Mouse (Mus musculus): Measurements from ENCODE around the gene Pik3r5. TPM values are rescaled to one million over a fixed set of nuclear protein-coding genes. Genes with fewer than 3 reads are reported as not detected.

Pik3r5 gene
- polyA plus RNA-seq, 1 experiment from 2014 or later: 0.30 TPM

GRCm38 (mm10) chr11:68400727-68401219 lies 31.1 kb upstream of the Pik3r5 start, which contains the start of gene Ntn1:
Gene Ntn1, minus strand, starts transcription at chr11:68400823.
- ATAC-seq (ENCODE audit: insufficient read depth): no peak
- Histone ChIP-seq H3K9ac (peak within 1 kb of the TSS; percentile 46), H3K36me3 (ENCODE audit: insufficient read depth) (no peaks in the 10 kb centered on the region), H3K9me3 (ENCODE audit: low read depth, low read length) (no peaks in the 10 kb centered on the region), H3K27ac (ENCODE audit: low read depth) (no peak within 1 kb of the TSS), H3K4me2 (peak within 1 kb of the TSS; percentile 97), H3K4me1 (ENCODE audit: insufficient read depth) (peaks cover 5% of the 10 kb centered on the region; the same call in 1 of the 2 replicates), H3K4me3 (ENCODE audit: low read depth, low read length) (peak within 1 kb of the TSS; percentile 49), H3K27me3 (ENCODE audit: insufficient read depth, low read length) (peaks cover 63% of the 10 kb centered on the region)
- no peak for DNase-seq
- WGBS: 2% methylated on average over 11 of the region's 11 CpGs
- no peak for TF ChIP-seq CTCF (IDR thresholded peaks at IDR 0.05; ENCODE audit: low read depth)

DNA sequence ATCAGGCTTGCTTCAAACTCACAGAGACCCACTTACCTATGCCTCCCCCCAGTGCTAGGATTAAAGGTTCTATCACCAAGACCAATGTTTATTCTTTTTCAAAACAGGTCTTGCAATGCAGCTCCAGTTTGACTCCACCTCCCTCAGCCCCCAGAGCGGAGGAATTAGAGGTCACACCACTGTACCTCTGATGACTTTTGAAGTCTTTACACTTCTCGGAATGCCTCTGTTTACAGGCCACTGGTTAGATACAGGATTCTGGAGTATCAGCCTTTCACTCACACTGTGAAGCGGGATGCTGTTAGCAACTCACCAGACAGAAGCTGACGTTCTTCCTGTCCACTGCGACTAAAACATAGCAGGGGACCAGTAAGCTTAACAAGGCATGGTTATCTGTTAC lies 30.5 kb upstream of the Pik3r5 start:
- H3K9me3 ChIP-seq (ENCODE audit: low read depth, low read length): no peaks in the 10 kb centered on the region
- H3K9ac ChIP-seq: no peak overlapping the region
- H3K27ac ChIP-seq (ENCODE audit: low read depth): no peak overlapping the region
- H3K4me1 ChIP-seq (ENCODE audit: insufficient read depth): peaks cover 9% of the 10 kb centered on the region; the same call in 1 of the 2 replicates
- 15% methylated on average over 5 of the region's 5 CpGs for WGBS
- ATAC-seq (ENCODE audit: insufficient read depth): no peak
- no peak for TF ChIP-seq CTCF (IDR thresholded peaks at IDR 0.05; ENCODE audit: low read depth)
- H3K4me2 ChIP-seq: no peak overlapping the region
- no peaks in the 10 kb centered on the region for H3K36me3 ChIP-seq (ENCODE audit: insufficient read depth)
- no peak overlapping the region for H3K4me3 ChIP-seq (ENCODE audit: low read depth, low read length)
- H3K27me3 ChIP-seq (ENCODE audit: insufficient read depth, low read length): peaks cover 57% of the 10 kb centered on the region
- no peak for DNase-seq

DNA sequence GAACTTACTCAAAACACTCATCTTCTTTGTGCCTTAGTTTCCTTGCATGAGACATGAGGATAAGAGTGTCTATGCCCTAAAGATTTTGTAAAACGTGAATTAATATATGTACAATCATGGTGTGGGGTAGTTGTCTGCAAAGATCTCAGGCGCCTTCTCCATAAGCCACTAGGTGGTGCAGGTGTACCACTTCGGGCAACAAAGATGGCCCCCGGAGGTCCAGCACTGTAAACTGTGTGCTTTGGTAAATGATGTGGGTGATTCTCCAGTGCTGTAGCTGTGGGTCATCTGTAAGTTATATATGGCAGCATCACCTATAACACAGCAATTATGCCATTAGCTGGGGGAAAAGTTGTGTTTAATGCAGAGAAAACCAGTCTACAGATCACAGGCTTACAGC lies 27.7 kb upstream of the Pik3r5 start:
- ATAC-seq (ENCODE audit: insufficient read depth) (no peak), DNase-seq (no peak)
- Histone ChIP-seq H3K4me3 (ENCODE audit: low read depth, low read length) (no peak overlapping the region), H3K27me3 (ENCODE audit: insufficient read depth, low read length) (peaks cover 31% of the 10 kb centered on the region), H3K4me2 (no peak overlapping the region), H3K9ac (no peak overlapping the region), H3K4me1 (ENCODE audit: insufficient read depth) (peaks cover 9% of the 10 kb centered on the region; the same call in 1 of the 2 replicates), H3K9me3 (ENCODE audit: low read depth, low read length) (no peaks in the 10 kb centered on the region), H3K36me3 (ENCODE audit: insufficient read depth) (no peaks in the 10 kb centered on the region), H3K27ac (ENCODE audit: low read depth) (no peak overlapping the region)
- WGBS: 54% methylated on average over 4 of the region's 4 CpGs
- TF ChIP-seq CTCF (IDR thresholded peaks at IDR 0.05; ENCODE audit: low read depth): peak; percentile 47

DNA sequence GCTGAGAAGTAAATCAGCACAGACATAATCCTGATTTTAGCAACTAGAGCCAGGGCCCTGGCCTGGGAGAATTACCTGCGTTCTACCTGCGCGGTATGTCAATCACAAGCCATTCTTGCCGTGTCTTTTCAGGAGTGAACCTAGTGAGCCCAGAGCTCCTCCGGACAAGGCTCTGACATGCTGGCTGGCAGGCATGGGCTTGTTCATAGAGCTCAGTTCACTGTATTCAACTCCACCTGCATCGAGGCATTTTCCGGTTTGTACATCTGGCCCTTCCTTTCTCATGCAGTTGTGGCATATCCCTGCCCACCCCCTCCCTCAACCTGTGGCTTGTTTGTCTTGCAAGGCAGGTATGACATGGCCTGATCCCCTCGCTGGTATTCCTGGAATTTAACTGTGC lies 26.3 kb upstream of the Pik3r5 start:
- H3K27me3 ChIP-seq (ENCODE audit: insufficient read depth, low read length): peaks cover 17% of the 10 kb centered on the region
- TF ChIP-seq CTCF (IDR thresholded peaks at IDR 0.05; ENCODE audit: low read depth): no peak
- H3K4me3 ChIP-seq (ENCODE audit: low read depth, low read length): no peak overlapping the region
- peaks cover 4% of the 10 kb centered on the region; the same call in 1 of the 2 replicates for H3K4me1 ChIP-seq (ENCODE audit: insufficient read depth)
- no peak for ATAC-seq (ENCODE audit: insufficient read depth)
- DNase-seq: no peak
- WGBS: 81% methylated on average over 8 of the region's 8 CpGs
- no peak overlapping the region for H3K4me2 ChIP-seq
- no peaks in the 10 kb centered on the region for H3K9me3 ChIP-seq (ENCODE audit: low read depth, low read length)
- H3K9ac ChIP-seq: no peak overlapping the region
- H3K27ac ChIP-seq (ENCODE audit: low read depth): no peak overlapping the region
- no peaks in the 10 kb centered on the region for H3K36me3 ChIP-seq (ENCODE audit: insufficient read depth)

GRCm38 (mm10) chr11:68407266-68407926 lies 24.5 kb upstream of the Pik3r5 start:
- Histone ChIP-seq H3K4me1 (ENCODE audit: insufficient read depth) (peaks cover 4% of the 10 kb centered on the region; the same call in 1 of the 2 replicates), H3K9ac (no peak overlapping the region), H3K27me3 (ENCODE audit: insufficient read depth, low read length) (0 out of 2 replicates have a peak, but pooled peaks cover 3% of the 10 kb centered on the region), H3K9me3 (ENCODE audit: low read depth, low read length) (no peaks in the 10 kb centered on the region), H3K4me3 (ENCODE audit: low read depth, low read length) (no peak overlapping the region), H3K27ac (ENCODE audit: low read depth) (no peak overlapping the region), H3K36me3 (ENCODE audit: insufficient read depth) (no peaks in the 10 kb centered on the region), H3K4me2 (no peak overlapping the region)
- no peak for ATAC-seq (ENCODE audit: insufficient read depth)
- WGBS: 45% methylated on average over 11 of the region's 11 CpGs
- no peak for DNase-seq
- TF ChIP-seq CTCF (IDR thresholded peaks at IDR 0.05; ENCODE audit: low read depth): no peak

GRCm38 (mm10) chr11:68408127-68408526 lies 23.8 kb upstream of the Pik3r5 start:
- Histone ChIP-seq H3K9me3 (ENCODE audit: low read depth, low read length) (no peaks in the 10 kb centered on the region), H3K4me3 (ENCODE audit: low read depth, low read length) (no peak overlapping the region), H3K4me1 (ENCODE audit: insufficient read depth) (peaks cover 4% of the 10 kb centered on the region; the same call in 1 of the 2 replicates), H3K27ac (ENCODE audit: low read depth) (no peak overlapping the region), H3K9ac (no peak overlapping the region), H3K36me3 (ENCODE audit: insufficient read depth) (no peaks in the 10 kb centered on the region), H3K4me2 (no peak overlapping the region), H3K27me3 (ENCODE audit: insufficient read depth, low read length) (0 out of 2 replicates have a peak, but pooled peaks cover 3% of the 10 kb centered on the region)
- peak; percentile 90 for TF ChIP-seq CTCF (IDR thresholded peaks at IDR 0.05; ENCODE audit: low read depth)
- 49% methylated on average over 2 of the region's 2 CpGs for WGBS
- peak; percentile 93 for DNase-seq
- ATAC-seq (ENCODE audit: insufficient read depth): 0 out of 2 replicates have a peak, but pooled peaks have one; percentile 41

- H3K4me3 ChIP-seq (ENCODE audit: low read depth, low read length): no peak overlapping the region
- no peak for TF ChIP-seq CTCF (IDR thresholded peaks at IDR 0.05; ENCODE audit: low read depth)
Observed at GRCm38 (mm10) chr11:68417001-68417400, 14.9 kb upstream of the Pik3r5 start.

More at GRCm38 (mm10) chr11:68417001-68417400, 14.9 kb upstream of the Pik3r5 start:
- DNase-seq (no peak), ATAC-seq (ENCODE audit: insufficient read depth) (no peak)
- no peak overlapping the region for H3K4me2 ChIP-seq
- 44% methylated on average over 3 of the region's 3 CpGs for WGBS
- H3K4me1 ChIP-seq (ENCODE audit: insufficient read depth): no peaks in the 10 kb centered on the region
- H3K27ac ChIP-seq (ENCODE audit: low read depth): no peak overlapping the region
- H3K27me3 ChIP-seq (ENCODE audit: insufficient read depth, low read length): no peaks in the 10 kb centered on the region
- no peaks in the 10 kb centered on the region for H3K36me3 ChIP-seq (ENCODE audit: insufficient read depth)
- H3K9ac ChIP-seq: no peak overlapping the region
- no peaks in the 10 kb centered on the region for H3K9me3 ChIP-seq (ENCODE audit: low read depth, low read length)
